8 mouse cellular contexts compared by ENCODE assay signal in genomic region chr4:106562837-106563790, GRCm38 (mm10). TPM values are rescaled to one million over a fixed set of nuclear protein-coding genes. Genes with fewer than 3 reads are reported as not detected.
A peak's percentile ranks its signal among the peaks of the same experiment; 100 is the strongest.
DNase-seq lines count a peak whose midpoint lies in the region; ATAC-seq and TF ChIP-seq lines count a peak whose summit lies in the region.

No protein-coding gene starts in this region.

- H3K36me3 ChIP-seq in lung, embryonic 16.5 days (ENCODE audit: control insufficient read depth, insufficient read depth, low read length), result peaks cover 11% of the 10 kb centered on the region; the same call in 1 of the 2 replicates
- H3K36me3 ChIP-seq in hindbrain, embryonic 15.5 days, result peaks cover 32% of the 10 kb centered on the region
- peaks cover 49% of the 10 kb centered on the region for H3K36me3 ChIP-seq in liver, embryonic 13.5 days
- H3K36me3 ChIP-seq in splenic B cell, adult 2 months (ENCODE audit: control insufficient read depth, insufficient read depth, low read length, poor library complexity, severe bottlenecking), result no peaks in the 10 kb centered on the region

- H3K4me1 ChIP-seq in lung, embryonic 16.5 days (replicated peaks; ENCODE audit: control insufficient read depth, insufficient read depth, low read length), result peaks cover 28% of the 10 kb centered on the region
- no peaks in the 10 kb centered on the region; the same call in 1 of the 2 replicates for H3K4me1 ChIP-seq in lung, adult 2 months (ENCODE audit: control insufficient read depth, insufficient read depth, low read length)
- peaks cover 48% of the 10 kb centered on the region for H3K4me1 ChIP-seq in hindbrain, embryonic 15.5 days (replicated peaks)
- peaks cover 58% of the 10 kb centered on the region for H3K4me1 ChIP-seq in liver, embryonic 13.5 days (replicated peaks)

- no peaks in the 10 kb centered on the region for H3K9me3 ChIP-seq in lung, embryonic 16.5 days (ENCODE audit: control insufficient read depth, low read length)
- H3K9me3 ChIP-seq in hindbrain, embryonic 15.5 days, result no peaks in the 10 kb centered on the region
- no peaks in the 10 kb centered on the region for H3K9me3 ChIP-seq in liver, embryonic 13.5 days (replicated peaks)

- peak overlapping the region; percentile 36 for H3K9ac ChIP-seq in lung, embryonic 16.5 days (ENCODE audit: low read length)
- peak overlapping the region; percentile 18; the same call in 1 of the 2 replicates for H3K9ac ChIP-seq in hindbrain, embryonic 15.5 days
- H3K9ac ChIP-seq in liver, embryonic 13.5 days, result peak overlapping the region; percentile 89

- H3K27me3 ChIP-seq in lung, embryonic 16.5 days (ENCODE audit: control insufficient read depth, insufficient read depth, low read depth, low read length), result no peaks in the 10 kb centered on the region
- no peaks in the 10 kb centered on the region for H3K27me3 ChIP-seq in hindbrain, embryonic 15.5 days
- no peaks in the 10 kb centered on the region for H3K27me3 ChIP-seq in liver, embryonic 13.5 days
- no peaks in the 10 kb centered on the region for H3K27me3 ChIP-seq in splenic B cell, adult 2 months (ENCODE audit: control insufficient read depth, insufficient read depth, low read length, poor library complexity, severe bottlenecking)

- ATAC-seq in lung, embryonic 16.5 days (ENCODE audit: low read depth), result no peak
- no peak for ATAC-seq in hindbrain, embryonic 15.5 days (ENCODE audit: low FRiP score, low read depth)
- ATAC-seq in liver, embryonic 13.5 days (ENCODE audit: low read depth), result no peak
- ATAC-seq in inflammation-experienced regulatory T-cells, adult 6 months, result no peak

- DNase-seq in lung, adult 2 months, result no peak
- no peak for DNase-seq in liver, embryonic 13.5 days
- peak; percentile 30 for DNase-seq in splenic B cell, adult 2 months (ENCODE audit: low read depth, low spot score)
- no peak for DNase-seq in left cerebral cortex, adult 8-10 months (ENCODE audit: low spot score in 2 of 2)
- DNase-seq in left cerebral cortex, adult 11 months (ENCODE audit: low spot score), result no peak

- H3K27ac ChIP-seq in lung, embryonic 16.5 days (ENCODE audit: low read length), result no peak overlapping the region
- no peak overlapping the region for H3K27ac ChIP-seq in hindbrain, embryonic 15.5 days (replicated peaks)
- peak overlapping the region; percentile 85 for H3K27ac ChIP-seq in liver, embryonic 13.5 days

- WGBS in lung, embryonic 16.5 days, result 38% methylated on average over 9 of the region's 9 CpGs
- 52% methylated on average over 9 of the region's 9 CpGs for WGBS in lung, adult 2 months
- WGBS in hindbrain, embryonic 15.5 days, result 43% methylated on average over 9 of the region's 9 CpGs
- 36% methylated on average over 9 of the region's 9 CpGs for WGBS in liver, embryonic 13.5 days (ENCODE audit: insufficient replicate concordance)

- H3K4me3 ChIP-seq in lung, embryonic 16.5 days (ENCODE audit: low read length), result peak overlapping the region; percentile 66
- H3K4me3 ChIP-seq in lung, adult 2 months (replicated peaks; ENCODE audit: extremely low read depth, low read depth, low read length), result no peak overlapping the region
- peak overlapping the region; percentile 99 for H3K4me3 ChIP-seq in hindbrain, embryonic 15.5 days
- peak overlapping the region; percentile 87 for H3K4me3 ChIP-seq in liver, embryonic 13.5 days (replicated peaks)

- no peak for TF ChIP-seq POLR2A in lung, adult 2 months (IDR thresholded peaks at IDR 0.05; ENCODE audit: borderline replicate concordance, extremely low read depth, low read depth, low read length)

- peak overlapping the region; percentile 86 for H3K4me2 ChIP-seq in lung, embryonic 16.5 days (ENCODE audit: low read depth, low read length)
- peak overlapping the region; percentile 87 for H3K4me2 ChIP-seq in hindbrain, embryonic 15.5 days
- H3K4me2 ChIP-seq in liver, embryonic 13.5 days, result peak overlapping the region; percentile 98

- no peak for TF ChIP-seq CTCF in lung, adult 2 months (IDR thresholded peaks at IDR 0.05; ENCODE audit: insufficient read depth, low read length)

RNA-seq across cellular contexts. Expression of gene Dhcr24, which starts 2.3 kb away (rescaled TPM):
- 2.0 and 2.9 TPM in 2 replicates for polyA plus RNA-seq in lung, embryonic 16.5 days (2015; fragmentation: Nextera tagmentation; extraction: Ambion mirVana)
- polyA plus RNA-seq in lung, adult 2 months (2012; rRNA removed), result 81.7 and 94.0 TPM in 2 replicates
- 5.2 and 7.1 TPM in 2 replicates for polyA plus RNA-seq in hindbrain, embryonic 15.5 days (2015; fragmentation: Nextera tagmentation; extraction: Ambion mirVana)
- polyA plus RNA-seq in liver, embryonic 13.5 days (2015; fragmentation: Nextera tagmentation; extraction: Ambion mirVana), result 5.4 and 6.5 TPM in 2 replicates
- total RNA-seq in left cerebral cortex, adult 8-10 months (2022), result 100 to 1,000 TPM in 2 of 4 experiments, 10 to 100 TPM in 2; 92.7 to 121 (median 102) TPM
- polyA plus RNA-seq in inflammation-experienced regulatory T-cells, adult 6 months (2017; shearing (Covaris generic)), result 1 to 10 TPM; 2.3 to 6.0 (median 4.0) TPM

RNA-seq across cellular contexts. Expression of gene Lexm, which starts 53.9 kb away (rescaled TPM):
- polyA plus RNA-seq in lung, embryonic 16.5 days (2015; fragmentation: Nextera tagmentation; extraction: Ambion mirVana), result not detected in 2 replicates
- 0.11 TPM in 1 of 2 replicates, not detected in the other for polyA plus RNA-seq in lung, adult 2 months (2012; rRNA removed)
- polyA plus RNA-seq in hindbrain, embryonic 15.5 days (2015; fragmentation: Nextera tagmentation; extraction: Ambion mirVana), result not detected in 2 replicates
- polyA plus RNA-seq in liver, embryonic 13.5 days (2015; fragmentation: Nextera tagmentation; extraction: Ambion mirVana), result 0.24 and 0.30 TPM in 2 replicates
- not detected for total RNA-seq in left cerebral cortex, adult 8-10 months (2022)
- under 1 TPM in 1 of 3 experiments, not detected in 2; 0.82 TPM for polyA plus RNA-seq in inflammation-experienced regulatory T-cells, adult 6 months (2017; shearing (Covaris generic))

RNA-seq across cellular contexts. Expression of gene Ttc22, which starts 59.1 kb away (rescaled TPM):
- polyA plus RNA-seq in lung, embryonic 16.5 days (2015; fragmentation: Nextera tagmentation; extraction: Ambion mirVana), result 1.2 and 1.8 TPM in 2 replicates
- polyA plus RNA-seq in lung, adult 2 months (2012; rRNA removed), result 1.8 and 8.2 TPM in 2 replicates
- polyA plus RNA-seq in hindbrain, embryonic 15.5 days (2015; fragmentation: Nextera tagmentation; extraction: Ambion mirVana), result 1.5 and 2.4 TPM in 2 replicates
- polyA plus RNA-seq in liver, embryonic 13.5 days (2015; fragmentation: Nextera tagmentation; extraction: Ambion mirVana), result 0.03 and 0.06 TPM in 2 replicates
- total RNA-seq in left cerebral cortex, adult 8-10 months (2022), result 1 to 10 TPM in 1 of 4 experiments, under 1 TPM in 3; 0.68 to 1.0 (median 0.82) TPM
- not detected for polyA plus RNA-seq in inflammation-experienced regulatory T-cells, adult 6 months (2017; shearing (Covaris generic))

Comparison
In these comparisons a context has a peak if more than half of its experiments do, and no peak if none do; other contexts are left out.
1. RNA of gene Dhcr24, which starts 2.3 kb away (polyA plus RNA-seq): 81.7 to 94.0 TPM in lung, adult 2 months; 5.4 to 6.5 TPM in liver, embryonic 13.5 days, 5.2 to 7.1 TPM in hindbrain, embryonic 15.5 days, 2.3 to 6.0 TPM in inflammation-experienced regulatory T-cells, adult 6 months and 2.0 to 2.9 TPM in lung, embryonic 16.5 days; every median in the first group is over 10 times any median in the second.
2. H3K9ac ChIP-seq: peak in every context shown above with its lines; median percentile 89 in liver, embryonic 13.5 days; 36 in lung, embryonic 16.5 days; 18 in hindbrain, embryonic 15.5 days.
3. Peak in every context shown above with its lines, with median percentiles within 50 percentile points of each other: H3K4me2 ChIP-seq.